Mouse (Mus musculus) liver, postnatal 0 days (tissue): Measurements from ENCODE around the gene Prkra.

ENCODE experiments used
- CTCF ChIP-seq: sonication (generic); IDR thresholded peaks from 2 replicates; pipeline ENCODE4 v1.5.1; 2016; ENCODE audit warnings: antibody characterized with exemption, low read depth
- EP300 ChIP-seq: IDR thresholded peaks from 2 replicates; pipeline ENCODE4 v1.6.1; 2016; ENCODE audit warnings: antibody characterized with exemption, low read depth, mild to moderate bottlenecking

- no peak for TF ChIP-seq CTCF
- no peak for TF ChIP-seq EP300
Observed at GRCm38 (mm10) chr2:76647441-76647869, 360 bp downstream of the Prkra start.
